Comparison of ENCODE assay signal across 8 mouse cellular contexts in genomic region chr3:40744836-40745660, GRCm38 (mm10). TPM values are rescaled to one million over a fixed set of nuclear protein-coding genes. Genes with fewer than 3 reads are reported as not detected.
DNase-seq lines count a peak whose midpoint lies in the region; ATAC-seq lines count a peak whose summit lies in the region.

No protein-coding gene starts in this region.

- no peaks in the 10 kb centered on the region for H3K27me3 ChIP-seq in embryonic facial prominence, embryonic 11.5 days (ENCODE audit: control insufficient read depth, insufficient read depth, low read length)
- H3K27me3 ChIP-seq in limb, embryonic 10.5 days (ENCODE audit: low read depth, poor library complexity, severe bottlenecking): peaks cover 11% of the 10 kb centered on the region
- H3K27me3 ChIP-seq in midbrain, embryonic 12.5 days: 0 out of 2 replicates have a peak, but pooled peaks cover 3% of the 10 kb centered on the region

- H3K9me3 ChIP-seq in embryonic facial prominence, embryonic 11.5 days (replicated peaks; ENCODE audit: control insufficient read depth, low read length): no peaks in the 10 kb centered on the region
- no peaks in the 10 kb centered on the region for H3K9me3 ChIP-seq in limb, embryonic 10.5 days (replicated peaks)
- no peaks in the 10 kb centered on the region for H3K9me3 ChIP-seq in midbrain, embryonic 12.5 days

- WGBS in embryonic facial prominence, embryonic 11.5 days: under 1% methylated on average over 68 of the region's 93 CpGs
- WGBS in limb, embryonic 10.5 days: under 1% methylated on average over 76 of the region's 93 CpGs
- WGBS in midbrain, embryonic 12.5 days: under 1% methylated on average over 61 of the region's 93 CpGs

- H3K4me2 ChIP-seq in embryonic facial prominence, embryonic 11.5 days (ENCODE audit: low read depth, low read length): peak overlapping the region; percentile 95
- peak overlapping the region; percentile 82 for H3K4me2 ChIP-seq in midbrain, embryonic 12.5 days (replicated peaks)

- peak overlapping the region; percentile 67 for H3K9ac ChIP-seq in embryonic facial prominence, embryonic 11.5 days (replicated peaks; ENCODE audit: low read length)
- peak overlapping the region; percentile 78 for H3K9ac ChIP-seq in midbrain, embryonic 12.5 days (replicated peaks)

- H3K27ac ChIP-seq in embryonic facial prominence, embryonic 11.5 days (replicated peaks; ENCODE audit: low read depth, low read length): peak overlapping the region; percentile 67
- peak overlapping the region; percentile 85 for H3K27ac ChIP-seq in limb, embryonic 10.5 days
- peak overlapping the region; percentile 95 for H3K27ac ChIP-seq in midbrain, embryonic 12.5 days (replicated peaks)

- peak; percentile 97 for ATAC-seq in embryonic facial prominence, embryonic 11.5 days (replicated peaks; ENCODE audit: insufficient number of reproducible peaks, low FRiP score, low TSS enrichment, low read depth)
- ATAC-seq in midbrain, embryonic 12.5 days (ENCODE audit: low FRiP score, low read depth): peak; percentile 96

- peak; percentile 94 for DNase-seq in 3134 (ENCODE audit: extremely low read depth, insufficient read length, low spot score)
- DNase-seq in adrenal gland, postnatal 25 days: peak; percentile 96
- peak; percentile 89 for DNase-seq in embryonic facial prominence, embryonic 11.5 days (ENCODE audit: low spot score)
- DNase-seq in heart, adult 11 months: peak; percentile 99
- DNase-seq in kidney, adult 18-20 months: peak; percentile 93
- DNase-seq in limb, embryonic 10.5 days (ENCODE audit: low spot score): peak; percentile 90
- DNase-seq in skeletal muscle tissue, adult 2 months (ENCODE audit: low read depth, low spot score): peak; percentile 79

- H3K36me3 ChIP-seq in embryonic facial prominence, embryonic 11.5 days (replicated peaks; ENCODE audit: control insufficient read depth, insufficient read depth, low read depth, low read length): no peaks in the 10 kb centered on the region
- no peaks in the 10 kb centered on the region for H3K36me3 ChIP-seq in limb, embryonic 10.5 days
- H3K36me3 ChIP-seq in midbrain, embryonic 12.5 days: no peaks in the 10 kb centered on the region

- H3K4me3 ChIP-seq in embryonic facial prominence, embryonic 11.5 days (ENCODE audit: low read depth, low read length): peak overlapping the region; percentile 65
- H3K4me3 ChIP-seq in limb, embryonic 10.5 days: peak overlapping the region; percentile 75
- H3K4me3 ChIP-seq in midbrain, embryonic 12.5 days: peak overlapping the region; percentile 76

- peaks cover 3% of the 10 kb centered on the region; the same call in 1 of the 2 replicates for H3K4me1 ChIP-seq in embryonic facial prominence, embryonic 11.5 days (ENCODE audit: control insufficient read depth, insufficient read depth, low read length)
- H3K4me1 ChIP-seq in limb, embryonic 10.5 days: peaks cover 16% of the 10 kb centered on the region
- peaks cover 13% of the 10 kb centered on the region for H3K4me1 ChIP-seq in midbrain, embryonic 12.5 days

RNA-seq across cellular contexts. Expression of gene Hspa4l, which starts 0.8 kb away (rescaled TPM):
- total RNA-seq in adrenal gland, postnatal 25 days (2021): 64.3 and 64.8 TPM in 2 replicates
- polyA plus RNA-seq in embryonic facial prominence, embryonic 11.5 days (2014; fragmentation: Nextera tagmentation; extraction: Ambion mirVana): 22.7 and 23.6 TPM in 2 replicates
- polyA plus RNA-seq in limb, embryonic 10.5 days (2016; fragmentation: Nextera tagmentation; extraction: Ambion mirVana): 2.3 TPM in 2 replicates
- 64.1 and 72.4 TPM in 2 replicates for polyA plus RNA-seq in midbrain, embryonic 12.5 days (2016; fragmentation: Nextera tagmentation; extraction: Ambion mirVana)

RNA-seq across cellular contexts. Expression of gene Slc25a31, which starts 36.4 kb away (rescaled TPM):
- total RNA-seq in adrenal gland, postnatal 25 days (2021): 0.15 TPM in 1 of 2 replicates, not detected in the other
- polyA plus RNA-seq in embryonic facial prominence, embryonic 11.5 days (2014; fragmentation: Nextera tagmentation; extraction: Ambion mirVana): 0.22 and 0.45 TPM in 2 replicates
- polyA plus RNA-seq in limb, embryonic 10.5 days (2016; fragmentation: Nextera tagmentation; extraction: Ambion mirVana): 0.26 and 0.34 TPM in 2 replicates
- 0.14 and 0.17 TPM in 2 replicates for polyA plus RNA-seq in midbrain, embryonic 12.5 days (2016; fragmentation: Nextera tagmentation; extraction: Ambion mirVana)

RNA-seq across cellular contexts. Expression of gene Plk4, which starts 54.8 kb away (rescaled TPM):
- total RNA-seq in adrenal gland, postnatal 25 days (2021): 5.5 and 6.1 TPM in 2 replicates
- 80.9 and 87.2 TPM in 2 replicates for polyA plus RNA-seq in embryonic facial prominence, embryonic 11.5 days (2014; fragmentation: Nextera tagmentation; extraction: Ambion mirVana)
- 85.1 and 95.0 TPM in 2 replicates for polyA plus RNA-seq in limb, embryonic 10.5 days (2016; fragmentation: Nextera tagmentation; extraction: Ambion mirVana)
- 54.7 and 55.2 TPM in 2 replicates for polyA plus RNA-seq in midbrain, embryonic 12.5 days (2016; fragmentation: Nextera tagmentation; extraction: Ambion mirVana)

Comparison
In these comparisons a context has a peak if more than half of its experiments do, and no peak if none do; other contexts are left out.
1. Peak in every context shown above with its lines: DNase-seq, ATAC-seq, H3K4me3 ChIP-seq and H3K27ac ChIP-seq.